Mouse (Mus musculus) limb, embryonic 12.5 days (tissue): ENCODE measurements around the gene Tmem104. TPM values are rescaled to one million over a fixed set of nuclear protein-coding genes. Genes with fewer than 3 reads are reported as not detected.

Experiments used
- ATAC-seq: fragments of 200-750 bp; cut with Nextera tagmentation; 2 replicates; pipeline ENCODE4 v1.8.0; 2017; ENCODE audit warnings: low read depth, moderate TSS enrichment; ENCODE audit not compliant: insufficient number of reproducible peaks, insufficient read depth, low FRiP score, low TSS enrichment
- H3K27ac ChIP-seq: fragments of 300-500 bp; sonication (generic); 2 replicates; pipeline ENCODE4 v1.5.1; 2016; ENCODE audit warnings: mild to moderate bottlenecking, moderate library complexity
- H3K27me3 ChIP-seq: fragments of 300-500 bp; sonication (generic); 2 replicates; pipeline ENCODE4 v1.6.1; 2016; ENCODE audit warnings: mild to moderate bottlenecking, moderate library complexity
- H3K36me3 ChIP-seq: fragments of 300-500 bp; sonication (generic); 2 replicates; pipeline ENCODE4 v1.6.1; 2016; ENCODE audit warnings: mild to moderate bottlenecking, moderate library complexity
- H3K4me1 ChIP-seq: fragments of 300-500 bp; sonication (generic); replicated peaks from 2 replicates; pipeline ENCODE4 v1.6.1; 2016
- H3K4me2 ChIP-seq: fragments of 300-500 bp; sonication (generic); 2 replicates; pipeline ENCODE4 v1.6.1; 2016; ENCODE audit warnings: mild to moderate bottlenecking, moderate library complexity
- H3K4me3 ChIP-seq: fragments of 300-500 bp; sonication (generic); replicated peaks from 2 replicates; pipeline ENCODE4 v1.5.1; 2016; ENCODE audit warnings: mild to moderate bottlenecking
- H3K9ac ChIP-seq: fragments of 300-500 bp; sonication (generic); replicated peaks from 2 replicates; pipeline ENCODE4 v1.6.1; 2016; ENCODE audit warnings: mild to moderate bottlenecking, moderate library complexity
- H3K9me3 ChIP-seq: fragments of 300-500 bp; sonication (generic); 2 replicates; pipeline ENCODE4 v1.6.1; 2016; ENCODE audit warnings: mild to moderate bottlenecking, moderate library complexity
- WGBS: fragments of 180-500 bp; shearing (Covaris S2); methylation state at CpG from one replicate; pipeline ENCODE4 v1.1.7; 2016; 5-methylcytosine and 5-hydroxymethylcytosine counted together
- polyA plus RNA-seq: library from polyadenylated mRNA; unstranded; fragments of >200 nt; fragmentation: Nextera tagmentation; extraction: Ambion mirVana; gene quantifications from 2 replicates; pipeline ENCODE4 v1.2.1, GENCODE M21; 2016

Gene Tmem104
- polyA plus RNA-seq, 1 experiment from 2014 or later, result 5.8 TPM

- H3K4me2 ChIP-seq, result no peak overlapping the region
- H3K27me3 ChIP-seq, result peaks cover 54% of the 10 kb centered on the region
- WGBS, result 48% methylated on average over 11 of the region's 11 CpGs
- no peak overlapping the region for H3K9ac ChIP-seq
- no peak overlapping the region for H3K4me3 ChIP-seq
- H3K36me3 ChIP-seq, result no peaks in the 10 kb centered on the region
- peaks cover 42% of the 10 kb centered on the region for H3K4me1 ChIP-seq
- no peak for ATAC-seq
- no peak overlapping the region for H3K27ac ChIP-seq
- no peaks in the 10 kb centered on the region for H3K9me3 ChIP-seq
These were observed 27.1 kb upstream of the Tmem104 start for GRCm38 (mm10) chr11:115160016-115160797.

GRCm38 (mm10) chr11:115160883-115161577, 26.3 kb upstream of the Tmem104 start:
- H3K9ac ChIP-seq, result no peak overlapping the region
- H3K4me2 ChIP-seq, result no peak overlapping the region
- no peaks in the 10 kb centered on the region for H3K9me3 ChIP-seq
- no peaks in the 10 kb centered on the region for H3K36me3 ChIP-seq
- no peak overlapping the region for H3K27ac ChIP-seq
- WGBS, result 32% methylated on average over 10 of the region's 10 CpGs
- H3K4me3 ChIP-seq, result no peak overlapping the region
- peaks cover 54% of the 10 kb centered on the region for H3K27me3 ChIP-seq
- no peak for ATAC-seq
- H3K4me1 ChIP-seq, result peaks cover 42% of the 10 kb centered on the region

DNA sequence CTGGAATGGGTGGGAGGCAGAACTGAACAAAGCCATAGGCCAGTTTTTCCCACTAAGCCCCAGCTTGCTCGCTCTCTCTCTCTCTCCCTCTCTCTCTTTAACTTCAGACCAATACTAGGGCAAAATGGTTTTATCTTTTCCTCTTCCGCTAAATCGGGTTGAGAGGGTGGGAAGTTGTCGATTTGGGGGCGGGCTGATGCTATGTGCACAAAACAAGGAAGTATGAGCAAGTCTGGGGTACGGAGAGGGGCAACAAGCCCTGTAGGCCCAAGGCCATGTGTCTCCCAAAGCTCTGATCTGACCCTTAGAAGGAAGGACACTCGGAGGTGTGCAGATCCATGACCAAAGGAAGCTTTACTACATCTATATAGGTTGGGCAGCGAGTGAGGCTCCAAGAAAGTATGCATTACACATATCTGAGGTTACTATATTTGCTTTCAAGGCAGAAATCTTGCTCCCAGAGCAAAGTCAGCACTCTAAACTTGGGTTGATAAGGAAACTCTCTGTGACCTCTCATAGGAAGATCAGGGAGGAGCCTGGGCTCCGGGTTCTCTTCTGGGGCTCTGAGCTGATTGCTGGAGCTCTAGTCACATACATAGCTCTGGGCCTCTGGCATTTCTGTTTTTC, 25.6 kb upstream of the Tmem104 start:
- Histone ChIP-seq H3K4me1 (peaks cover 42% of the 10 kb centered on the region), H3K36me3 (no peaks in the 10 kb centered on the region), H3K27me3 (peaks cover 54% of the 10 kb centered on the region), H3K9ac (no peak overlapping the region), H3K4me3 (no peak overlapping the region), H3K4me2 (no peak overlapping the region), H3K27ac (no peak overlapping the region), H3K9me3 (no peaks in the 10 kb centered on the region)
- no peak for ATAC-seq
- WGBS, result 68% methylated on average over 9 of the region's 9 CpGs

DNA sequence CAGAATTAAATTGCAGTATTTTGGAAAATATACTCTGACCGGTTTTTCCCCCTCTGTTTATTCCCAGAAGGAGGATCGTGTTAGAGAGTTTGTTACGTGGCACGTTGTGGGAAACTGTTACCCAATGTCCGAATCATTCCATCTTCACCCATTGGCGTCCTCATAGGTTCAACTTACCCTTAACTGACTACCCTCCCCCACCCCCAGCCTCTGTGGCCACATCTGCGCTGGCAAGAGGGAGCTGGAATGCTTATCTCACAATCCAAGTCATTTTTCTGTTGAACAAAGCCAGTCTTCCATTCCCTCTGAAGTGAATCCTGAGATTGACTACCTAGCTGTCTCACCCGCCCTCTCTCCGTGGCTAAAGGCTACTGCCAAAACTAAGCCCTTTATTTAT, 25.1 kb upstream of the Tmem104 start:
- Histone ChIP-seq H3K9ac (no peak overlapping the region), H3K27ac (no peak overlapping the region), H3K4me2 (peak overlapping the region; percentile 95), H3K4me1 (peaks cover 42% of the 10 kb centered on the region), H3K4me3 (no peak overlapping the region; the same call in 1 of the 2 replicates), H3K9me3 (no peaks in the 10 kb centered on the region), H3K27me3 (peaks cover 49% of the 10 kb centered on the region), H3K36me3 (no peaks in the 10 kb centered on the region)
- 28% methylated on average over 9 of the region's 9 CpGs for WGBS
- ATAC-seq, result no peak

GRCm38 (mm10) chr11:115162832-115163480, 24.3 kb upstream of the Tmem104 start, which contains the start of gene Slc9a3r1:
Slc9a3r1 (plus strand) TSS chr11:115163341.
- H3K4me1 ChIP-seq, result peaks cover 40% of the 10 kb centered on the region
- peak within 1 kb of the TSS; percentile 95 for H3K4me2 ChIP-seq
- peak within 1 kb of the TSS; percentile 50 for H3K9ac ChIP-seq
- H3K27ac ChIP-seq, result no peak within 1 kb of the TSS
- H3K9me3 ChIP-seq, result no peaks in the 10 kb centered on the region
- peak; percentile 92 for ATAC-seq
- H3K36me3 ChIP-seq, result no peaks in the 10 kb centered on the region
- H3K4me3 ChIP-seq, result peak within 1 kb of the TSS; percentile 59
- under 1% methylated on average over 47 of the region's 47 CpGs for WGBS
- peaks cover 47% of the 10 kb centered on the region for H3K27me3 ChIP-seq

DNA sequence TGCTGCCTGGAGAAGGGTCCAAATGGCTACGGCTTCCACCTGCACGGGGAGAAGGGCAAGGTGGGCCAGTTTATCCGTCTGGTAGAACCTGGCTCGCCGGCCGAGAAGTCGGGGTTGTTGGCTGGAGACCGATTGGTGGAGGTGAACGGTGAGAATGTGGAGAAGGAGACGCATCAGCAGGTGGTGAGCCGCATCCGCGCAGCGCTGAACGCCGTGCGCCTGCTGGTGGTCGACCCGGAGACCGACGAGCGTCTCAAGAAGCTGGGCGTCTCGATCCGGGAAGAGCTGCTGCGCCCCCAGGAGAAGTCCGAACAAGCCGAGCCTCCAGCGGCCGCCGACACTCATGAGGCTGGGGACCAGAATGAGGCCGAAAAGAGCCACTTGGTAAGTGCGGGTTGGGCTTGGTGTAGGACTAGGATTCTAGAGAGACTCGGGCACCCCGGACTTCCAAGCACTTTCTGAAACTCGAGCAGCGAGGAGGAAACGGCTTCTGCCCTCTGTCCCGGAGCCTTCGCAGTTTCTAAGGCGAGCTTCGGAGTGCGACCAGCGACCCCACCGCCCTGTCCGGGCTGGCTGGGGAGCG, 23.6 kb upstream of the Tmem104 start:
- under 1% methylated on average over 47 of the region's 47 CpGs for WGBS
- peak overlapping the region; percentile 59 for H3K4me3 ChIP-seq
- 0 out of 2 replicates have a peak, but pooled peaks have one; percentile 19 for ATAC-seq
- H3K27ac ChIP-seq, result no peak overlapping the region
- H3K36me3 ChIP-seq, result no peaks in the 10 kb centered on the region
- H3K9ac ChIP-seq, result peak overlapping the region; percentile 50
- H3K4me1 ChIP-seq, result peaks cover 34% of the 10 kb centered on the region
- H3K4me2 ChIP-seq, result peak overlapping the region; percentile 95
- H3K27me3 ChIP-seq, result peaks cover 47% of the 10 kb centered on the region
- no peaks in the 10 kb centered on the region for H3K9me3 ChIP-seq

GRCm38 (mm10) chr11:115164341-115164975, 22.8 kb upstream of the Tmem104 start:
- Histone ChIP-seq H3K9me3 (no peaks in the 10 kb centered on the region), H3K4me1 (peaks cover 34% of the 10 kb centered on the region), H3K36me3 (no peaks in the 10 kb centered on the region), H3K4me3 (peak overlapping the region; percentile 59), H3K9ac (peak overlapping the region; percentile 50), H3K27me3 (peaks cover 47% of the 10 kb centered on the region), H3K4me2 (peak overlapping the region; percentile 95), H3K27ac (no peak overlapping the region)
- ATAC-seq, result no peak
- under 1% methylated on average over 14 of the region's 14 CpGs for WGBS

- Histone ChIP-seq H3K27ac (no peak overlapping the region), H3K9me3 (no peaks in the 10 kb centered on the region), H3K9ac (no peak overlapping the region), H3K4me2 (peak overlapping the region; percentile 95), H3K36me3 (no peaks in the 10 kb centered on the region), H3K27me3 (peaks cover 47% of the 10 kb centered on the region), H3K4me1 (peaks cover 34% of the 10 kb centered on the region), H3K4me3 (peak overlapping the region; percentile 59)
- no peak for ATAC-seq
- WGBS, result 4% methylated on average over 9 of the region's 9 CpGs
These were observed 22.3 kb upstream of the Tmem104 start for GRCm38 (mm10) chr11:115164976-115165374.

GRCm38 (mm10) chr11:115166776-115167175, 20.5 kb upstream of the Tmem104 start:
- Histone ChIP-seq H3K4me3 (no peak overlapping the region), H3K9me3 (no peaks in the 10 kb centered on the region), H3K36me3 (no peaks in the 10 kb centered on the region), H3K9ac (no peak overlapping the region), H3K27me3 (peaks cover 39% of the 10 kb centered on the region), H3K4me2 (no peak overlapping the region), H3K27ac (no peak overlapping the region), H3K4me1 (peaks cover 44% of the 10 kb centered on the region)
- 70% methylated on average over 3 of the region's 3 CpGs for WGBS
- ATAC-seq, result no peak

DNA sequence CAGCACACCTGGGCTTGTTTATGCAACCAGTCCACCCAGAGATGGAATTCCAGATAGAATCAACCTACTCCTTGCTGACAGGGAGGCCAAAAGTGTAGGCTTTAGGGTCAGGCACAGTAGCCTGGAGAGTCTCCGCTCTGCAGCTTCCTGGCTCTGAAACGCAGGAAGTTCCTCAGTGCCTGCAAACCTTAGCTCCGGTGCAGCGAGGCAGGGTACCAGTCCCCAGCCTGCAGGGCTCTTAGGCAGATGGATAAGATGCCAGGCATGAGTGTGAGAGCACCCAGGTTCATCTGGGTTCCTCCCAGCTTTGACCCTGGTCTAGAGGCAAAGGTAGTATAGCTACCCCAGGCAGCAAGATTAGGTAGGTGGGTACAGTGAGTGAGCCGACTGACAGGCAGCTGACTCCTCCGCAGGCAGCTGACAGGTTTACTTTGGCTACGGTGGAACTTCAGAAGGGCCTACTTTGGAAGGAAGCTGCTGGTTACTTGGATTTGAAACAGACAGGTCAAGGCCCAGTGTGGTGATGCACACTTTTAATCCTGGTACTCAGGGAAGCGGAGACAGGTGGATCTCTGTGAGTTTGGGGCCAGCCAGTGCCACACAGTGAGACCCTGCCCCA, 19.5 kb upstream of the Tmem104 start:
- Histone ChIP-seq H3K4me1 (peaks cover 48% of the 10 kb centered on the region), H3K4me3 (no peak overlapping the region), H3K9ac (no peak overlapping the region), H3K27me3 (peaks cover 43% of the 10 kb centered on the region), H3K4me2 (no peak overlapping the region), H3K36me3 (no peaks in the 10 kb centered on the region), H3K27ac (no peak overlapping the region), H3K9me3 (no peaks in the 10 kb centered on the region)
- ATAC-seq, result no peak
- WGBS, result 85% methylated on average over 8 of the region's 8 CpGs
